Mouse (Mus musculus): ENCODE results near the gene Rai14. TPM values are rescaled to one million over a fixed set of nuclear protein-coding genes. Genes with fewer than 3 reads are reported as not detected.

Rai14 gene
- total and polyA plus RNA-seq, 3 experiments: not detected

GRCm38 (mm10) chr15:10562281-10562680 lies 152.1 kb downstream of the Rai14 start:
- H3K36me3 ChIP-seq (ENCODE audit: control insufficient read depth in 1 of 2, insufficient read depth in 2 of 2, low read length in 2 of 2): no peaks in the 10 kb centered on the region
- H3K79me2 ChIP-seq (ENCODE audit: control insufficient read depth, insufficient read depth, low read length, poor library complexity): no peaks in the 10 kb centered on the region
- TF ChIP-seq TAL1 (IDR thresholded peaks at IDR 0.05; ENCODE audit: low read length) (no peak), CTCF (IDR thresholded peaks at IDR 0.05 in 2 of 3, conservative IDR thresholded peaks at IDR 0.05 in 1 of 3; ENCODE audit: control insufficient read depth in 1 of 3, insufficient read depth in 1 of 3, low read depth in 2 of 3, low read length in 3 of 3, poor library complexity in 1 of 3, severe bottlenecking in 1 of 3) (no peak), RCOR1 (IDR thresholded peaks at IDR 0.05; ENCODE audit: low read depth, low read length) (no peak), POLR2AphosphoS5 (IDR thresholded peaks at IDR 0.05; ENCODE audit: borderline replicate concordance, low read depth, low read length) (no peak), NRF1 (IDR thresholded peaks at IDR 0.05; ENCODE audit: insufficient read depth, low read depth, low read length, poor library complexity, severe bottlenecking) (no peak), ZKSCAN1 (IDR thresholded peaks at IDR 0.05; ENCODE audit: low read depth, low read length) (no peak), ZNF384 (IDR thresholded peaks at IDR 0.05; ENCODE audit: low read depth, low read length) (no peak), KAT2A (conservative IDR thresholded peaks at IDR 0.05; ENCODE audit: low read depth, low read length) (no peak), POLR2A (IDR thresholded peaks at IDR 0.05; ENCODE audit: control insufficient read depth in 1 of 2, insufficient read depth in 1 of 2, low read depth in 1 of 2, low read length in 2 of 2, poor library complexity in 1 of 2) (no peak), SIN3A (IDR thresholded peaks at IDR 0.05; ENCODE audit: low read length) (no peak), JUND (IDR thresholded peaks at IDR 0.05; ENCODE audit: low read depth, low read length) (no peak), USF1 (IDR thresholded peaks at IDR 0.05; ENCODE audit: low read depth, low read length) (no peak), GABPA (IDR thresholded peaks at IDR 0.05; ENCODE audit: low read depth, low read length) (no peak), ZC3H11A (IDR thresholded peaks at IDR 0.05; ENCODE audit: low read depth, low read length) (no peak), NELFE (IDR thresholded peaks at IDR 0.05; ENCODE audit: low read depth, low read length) (no peak), MAFK (IDR thresholded peaks at IDR 0.05; ENCODE audit: borderline replicate concordance, low read depth, low read length) (no peak), ETS1 (IDR thresholded peaks at IDR 0.05; ENCODE audit: low read depth, low read length) (no peak), MXI1 (IDR thresholded peaks at IDR 0.05; ENCODE audit: low read depth, low read length) (no peak), ZMIZ1 (IDR thresholded peaks at IDR 0.05; ENCODE audit: low read depth, low read length) (no peak), UBTF (IDR thresholded peaks at IDR 0.05; ENCODE audit: borderline replicate concordance, insufficient read depth, low read depth, low read length) (no peak)
- no peak overlapping the region for H3K4me3 ChIP-seq (ENCODE audit: control insufficient read depth in 1 of 2, insufficient read depth in 1 of 2, low read depth in 2 of 2, low read length in 2 of 2)
- no peak overlapping the region for H3K9ac ChIP-seq (ENCODE audit: control insufficient read depth, low read depth, low read length, poor library complexity, severe bottlenecking)
- DNase-seq (ENCODE audit: low read depth, low spot score): no peak
- H3K27ac ChIP-seq (ENCODE audit: control insufficient read depth, low read depth, low read length): no peak overlapping the region
- H3K27me3 ChIP-seq (ENCODE audit: control insufficient read depth in 1 of 2, insufficient read depth in 2 of 2, low read length in 2 of 2): peaks cover 0 to 3% of the 10 kb centered on the region in 2 experiments; a peak in 1 of 4 replicates
- no peaks in the 10 kb centered on the region for H3K9me3 ChIP-seq (replicated peaks; ENCODE audit: insufficient read depth, low read length)
- H3K4me1 ChIP-seq (ENCODE audit: control insufficient read depth in 1 of 2, insufficient read depth in 2 of 2, low read length in 2 of 2): no peaks in the 10 kb centered on the region

DNA sequence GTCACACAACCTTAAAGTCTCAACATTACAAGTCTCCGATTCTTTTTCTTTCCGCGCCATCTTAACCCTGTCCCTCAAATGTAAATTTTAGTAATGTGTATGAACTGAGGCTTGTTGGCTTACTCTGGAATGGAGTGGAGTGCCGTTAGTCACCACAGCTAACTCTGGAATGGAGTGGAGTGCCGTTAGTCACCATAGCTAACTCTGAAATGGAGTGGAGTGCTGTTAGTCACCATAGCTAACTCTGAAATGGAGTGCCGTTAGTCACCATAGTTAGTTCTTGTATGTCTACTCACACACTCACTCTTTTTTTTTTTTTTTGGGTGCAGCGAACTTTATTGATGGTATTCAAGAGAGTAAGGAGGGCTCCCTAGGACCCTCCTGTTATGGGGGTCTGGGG lies 154.4 kb downstream of the Rai14 start:
- Histone ChIP-seq H3K4me3 (ENCODE audit: control insufficient read depth in 1 of 2, insufficient read depth in 1 of 2, low read depth in 2 of 2, low read length in 2 of 2) (no peak overlapping the region), H3K4me1 (ENCODE audit: control insufficient read depth in 1 of 2, insufficient read depth in 2 of 2, low read length in 2 of 2) (no peaks in the 10 kb centered on the region), H3K27me3 (ENCODE audit: control insufficient read depth in 1 of 2, insufficient read depth in 2 of 2, low read length in 2 of 2) (peaks cover 0 to under 1% of the 10 kb centered on the region in 2 experiments; a peak in 1 of 4 replicates), H3K79me2 (ENCODE audit: control insufficient read depth, insufficient read depth, low read length, poor library complexity) (no peaks in the 10 kb centered on the region), H3K27ac (ENCODE audit: control insufficient read depth, low read depth, low read length) (no peak overlapping the region), H3K9me3 (replicated peaks; ENCODE audit: insufficient read depth, low read length) (no peaks in the 10 kb centered on the region), H3K9ac (ENCODE audit: control insufficient read depth, low read depth, low read length, poor library complexity, severe bottlenecking) (no peak overlapping the region), H3K36me3 (ENCODE audit: control insufficient read depth in 1 of 2, insufficient read depth in 2 of 2, low read length in 2 of 2) (no peaks in the 10 kb centered on the region)
- no peak for DNase-seq (ENCODE audit: low read depth, low spot score)
- TF ChIP-seq TBP (IDR thresholded peaks at IDR 0.05; ENCODE audit: low read depth, low read length) (no peak), USF1 (IDR thresholded peaks at IDR 0.05; ENCODE audit: low read depth, low read length) (no peak), MAZ (IDR thresholded peaks at IDR 0.05; ENCODE audit: low read depth, low read length) (no peak), RAD21 (IDR thresholded peaks at IDR 0.05; ENCODE audit: low read depth, low read length) (no peak), NRF1 (IDR thresholded peaks at IDR 0.05; ENCODE audit: insufficient read depth, low read depth, low read length, poor library complexity, severe bottlenecking) (no peak), RCOR1 (IDR thresholded peaks at IDR 0.05; ENCODE audit: low read depth, low read length) (no peak), MYB (IDR thresholded peaks at IDR 0.05; ENCODE audit: low read depth, low read length) (no peak), POLR2AphosphoS2 (IDR thresholded peaks at IDR 0.05; ENCODE audit: low read length) (no peak), CHD2 (IDR thresholded peaks at IDR 0.05; ENCODE audit: low read length) (no peak), ZC3H11A (IDR thresholded peaks at IDR 0.05; ENCODE audit: low read depth, low read length) (no peak), SIN3A (IDR thresholded peaks at IDR 0.05; ENCODE audit: low read length) (no peak), ELF1 (IDR thresholded peaks at IDR 0.05; ENCODE audit: low read depth, low read length) (no peak), BHLHE40 (IDR thresholded peaks at IDR 0.05; ENCODE audit: borderline replicate concordance, low read depth, low read length) (no peak), ETS1 (IDR thresholded peaks at IDR 0.05; ENCODE audit: low read depth, low read length) (no peak), ZKSCAN1 (IDR thresholded peaks at IDR 0.05; ENCODE audit: low read depth, low read length) (no peak), MAX (IDR thresholded peaks at IDR 0.05; ENCODE audit: low read length) (no peak)

All from MEL (cell line).